Mouse (Mus musculus) ES-Bruce4 (cell line): Measurements from ENCODE around the gene Lect2. TPM values are rescaled to one million over a fixed set of nuclear protein-coding genes. Genes with fewer than 3 reads are reported as not detected.

Source experiments
- H3K27ac ChIP-seq: 2 replicates; pipeline ENCODE4 v1.5.1; 2012; ENCODE audit warnings: low read length, inconsistent platforms; ENCODE audit not compliant: insufficient read depth
- H3K27me3 ChIP-seq: 2 replicates; pipeline ENCODE4 v1.6.1; 2012; ENCODE audit warnings: mild to moderate bottlenecking, low read length, inconsistent platforms; ENCODE audit not compliant: control insufficient read depth, poor library complexity, insufficient read depth, severe bottlenecking
- H3K36me3 ChIP-seq: 2 replicates; pipeline ENCODE4 v1.6.1; 2012; ENCODE audit warnings: inconsistent platforms, mild to moderate bottlenecking, low read length, moderate library complexity; ENCODE audit not compliant: control insufficient read depth, poor library complexity, insufficient read depth, severe bottlenecking
- H3K4me1 ChIP-seq: one replicate; pipeline ENCODE4 v1.8.1; 2011; ENCODE audit warnings: low read length; ENCODE audit not compliant: control insufficient read depth, insufficient read depth
- H3K4me3 ChIP-seq: 2 replicates; pipeline ENCODE4 v1.5.1; 2011; ENCODE audit warnings: low read depth, mild to moderate bottlenecking, low read length
- H3K9ac ChIP-seq: 2 replicates; pipeline ENCODE4 v1.6.1; 2012; ENCODE audit warnings: low read depth, mild to moderate bottlenecking, inconsistent platforms; ENCODE audit not compliant: poor library complexity, severe bottlenecking
- H3K9me3 ChIP-seq: replicated peaks from 2 replicates; pipeline ENCODE4 v1.6.1; 2012; ENCODE audit warnings: mild to moderate bottlenecking, low read length, inconsistent platforms; ENCODE audit not compliant: control insufficient read depth, poor library complexity, insufficient read depth, severe bottlenecking
- CTCF ChIP-seq: IDR thresholded peaks from one replicate; pipeline ENCODE4 v1.8.1; 2011; ENCODE audit warnings: low read depth, low read length
- EP300 ChIP-seq: IDR thresholded peaks from 2 replicates; pipeline ENCODE4 v1.6.1; 2011; ENCODE audit warnings: low read depth, low read length; ENCODE audit not compliant: insufficient read depth
- POLR2A ChIP-seq: IDR thresholded peaks from one replicate; pipeline ENCODE4 v1.8.1; 2011; ENCODE audit warnings: low read length; ENCODE audit not compliant: insufficient read depth
- polyA plus RNA-seq: library from polyadenylated mRNA; stranded (reverse); fragments of >200 nt; gene quantifications from 2 replicates; pipeline ENCODE4 v1.2.4, GENCODE M21; 2011; ENCODE audit warnings: low read depth; ENCODE audit not compliant: missing spikeins, insufficient read depth, insufficient read length

Lect2 gene
- polyA plus RNA-seq, 1 experiment = not detected

GRCm38 (mm10) chr13:56581512-56581911 is 33.2 kb upstream of the Lect2 start:
- no peaks in the 10 kb centered on the region for H3K9me3 ChIP-seq
- no peaks in the 10 kb centered on the region for H3K27me3 ChIP-seq
- no peaks in the 10 kb centered on the region for H3K36me3 ChIP-seq
- H3K4me3 ChIP-seq = no peak overlapping the region
- TF ChIP-seq CTCF (no peak), EP300 (no peak), POLR2A (no peak)
- peak overlapping the region; percentile 70 for H3K27ac ChIP-seq
- H3K9ac ChIP-seq = 0 out of 2 replicates have a peak overlapping the region, but pooled peaks have one; percentile 2
- peaks cover 6% of the 10 kb centered on the region for H3K4me1 ChIP-seq

DNA sequence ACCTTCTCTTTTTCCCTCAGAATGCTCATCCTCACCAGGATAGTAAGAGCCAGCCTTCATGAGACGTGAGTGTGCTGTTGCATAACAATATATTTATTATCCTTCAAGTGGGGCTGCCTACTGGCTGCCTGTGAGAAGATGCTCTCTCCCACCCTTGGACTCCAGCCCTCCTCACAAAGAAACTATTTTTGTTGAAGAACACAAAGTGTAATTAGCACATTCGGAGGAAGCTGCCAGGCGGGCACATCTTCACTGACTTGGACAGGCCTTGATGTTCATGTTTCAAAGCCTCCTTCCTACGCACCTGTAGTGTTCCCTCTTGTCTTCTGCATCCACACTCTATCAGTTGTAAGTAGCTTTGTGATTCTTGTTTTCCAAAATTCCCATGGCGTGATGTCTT is 32.1 kb upstream of the Lect2 start:
- no peak for TF ChIP-seq EP300
- TF ChIP-seq POLR2A = no peak
- no peak for TF ChIP-seq CTCF
- H3K4me3 ChIP-seq = no peak overlapping the region
- H3K27ac ChIP-seq = no peak overlapping the region
- no peaks in the 10 kb centered on the region for H3K36me3 ChIP-seq
- no peaks in the 10 kb centered on the region for H3K27me3 ChIP-seq
- no peaks in the 10 kb centered on the region for H3K9me3 ChIP-seq
- peaks cover 6% of the 10 kb centered on the region for H3K4me1 ChIP-seq
- no peak overlapping the region for H3K9ac ChIP-seq

DNA sequence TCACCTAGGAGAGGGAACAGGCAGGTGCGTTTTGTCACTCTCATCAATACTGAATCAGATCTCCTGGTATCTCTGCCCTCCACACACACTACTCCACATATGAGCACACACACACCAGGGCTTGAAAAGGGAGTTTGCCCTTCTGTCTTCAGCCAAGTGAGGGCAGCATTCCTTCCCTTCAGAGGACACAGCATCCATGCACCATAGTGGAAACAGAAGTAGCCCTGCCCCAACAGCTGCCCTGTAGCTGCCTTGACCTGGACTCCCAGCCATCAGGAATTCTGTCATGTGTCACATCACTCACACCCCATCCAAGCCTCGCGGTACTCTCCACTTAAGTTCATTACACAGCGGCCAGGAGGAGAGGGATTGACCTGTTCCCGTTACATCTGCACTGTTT is 29.8 kb upstream of the Lect2 start:
- Histone ChIP-seq H3K9ac (no peak overlapping the region), H3K9me3 (no peaks in the 10 kb centered on the region), H3K27ac (no peak overlapping the region), H3K4me1 (peaks cover 6% of the 10 kb centered on the region), H3K36me3 (no peaks in the 10 kb centered on the region), H3K4me3 (no peak overlapping the region), H3K27me3 (no peaks in the 10 kb centered on the region)
- peak; percentile 15 for TF ChIP-seq CTCF
- TF ChIP-seq POLR2A = no peak

DNA sequence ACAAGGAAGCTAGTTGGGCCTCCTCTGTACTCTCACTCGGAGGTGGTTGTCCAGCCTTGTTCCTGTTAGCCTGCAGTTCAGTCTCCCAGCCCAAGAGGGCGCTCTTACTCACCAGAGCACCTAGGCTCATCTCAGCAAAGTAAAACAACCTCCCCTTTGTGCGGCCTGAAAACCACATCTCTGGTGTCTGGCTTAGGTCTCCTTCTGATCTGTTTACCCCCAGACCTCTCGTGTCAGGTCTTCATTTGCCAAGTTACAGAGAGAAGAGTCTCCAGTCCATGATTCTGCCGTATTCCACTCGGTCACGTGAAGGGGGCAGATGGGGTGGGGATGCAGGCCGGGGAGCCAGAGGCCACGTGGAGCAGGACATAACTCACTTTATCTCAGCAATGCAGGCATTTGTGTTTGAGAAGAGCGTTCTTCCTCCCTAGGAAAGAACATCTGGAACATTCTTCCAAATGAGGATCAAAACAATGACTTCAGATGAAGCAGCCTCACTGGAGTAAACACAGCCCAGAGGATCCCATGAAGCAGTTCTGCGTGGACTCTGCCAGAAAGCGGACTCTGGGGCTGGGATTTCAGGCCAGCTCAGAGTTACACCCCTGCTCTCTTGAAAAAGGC is 27.5 kb upstream of the Lect2 start:
- H3K9ac ChIP-seq = no peak overlapping the region
- no peaks in the 10 kb centered on the region for H3K4me1 ChIP-seq
- H3K36me3 ChIP-seq = no peaks in the 10 kb centered on the region
- no peak overlapping the region for H3K4me3 ChIP-seq
- H3K27ac ChIP-seq = no peak overlapping the region
- H3K27me3 ChIP-seq = no peaks in the 10 kb centered on the region
- no peaks in the 10 kb centered on the region for H3K9me3 ChIP-seq
- TF ChIP-seq POLR2A (no peak), EP300 (no peak), CTCF (peak; percentile 90)

DNA sequence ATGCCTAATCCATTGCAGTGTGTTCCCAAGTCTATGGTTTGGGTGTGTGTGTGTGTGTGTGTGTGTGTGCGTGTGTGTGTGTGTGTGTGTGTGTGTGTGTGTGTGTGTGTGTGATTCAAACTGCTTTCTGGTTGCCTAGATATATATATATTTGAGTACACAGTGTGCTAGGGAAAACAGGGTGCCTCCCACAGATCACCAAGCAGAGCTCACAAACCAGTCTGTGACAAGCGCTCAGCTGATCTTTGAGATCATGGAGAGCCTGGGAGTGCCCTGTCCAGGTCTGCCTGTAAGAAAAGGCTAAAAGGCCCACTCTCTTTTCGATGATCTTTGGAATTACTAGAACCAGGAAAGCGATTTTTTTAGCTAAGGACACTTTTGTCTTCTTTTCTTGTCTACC is 26.8 kb upstream of the Lect2 start:
- H3K9me3 ChIP-seq = no peaks in the 10 kb centered on the region
- no peak overlapping the region for H3K9ac ChIP-seq
- no peak overlapping the region for H3K27ac ChIP-seq
- H3K4me3 ChIP-seq = no peak overlapping the region
- H3K27me3 ChIP-seq = no peaks in the 10 kb centered on the region
- H3K4me1 ChIP-seq = no peaks in the 10 kb centered on the region
- TF ChIP-seq CTCF (no peak), EP300 (no peak), POLR2A (no peak)
- H3K36me3 ChIP-seq = no peaks in the 10 kb centered on the region

DNA sequence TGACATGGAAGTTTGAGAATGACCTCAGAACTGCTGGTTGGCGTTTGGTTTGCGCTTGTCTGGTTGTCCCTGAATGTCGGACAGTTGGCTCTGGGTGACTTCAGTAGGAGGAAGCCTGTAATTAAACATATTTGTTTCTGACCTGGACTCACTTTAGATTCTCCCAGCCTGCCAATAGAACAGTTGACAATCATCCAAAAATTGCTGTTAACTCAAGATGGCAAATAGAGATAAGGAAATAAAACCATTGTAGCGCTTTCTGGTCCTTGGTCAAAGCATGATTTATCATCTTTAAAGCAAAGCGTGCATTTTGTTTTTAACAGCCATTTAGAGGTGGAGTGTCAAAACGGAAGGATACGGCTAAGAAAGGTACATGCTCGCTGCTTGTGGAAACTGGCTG is 23.3 kb upstream of the Lect2 start:
- no peaks in the 10 kb centered on the region for H3K4me1 ChIP-seq
- H3K36me3 ChIP-seq = no peaks in the 10 kb centered on the region
- no peak overlapping the region for H3K27ac ChIP-seq
- TF ChIP-seq EP300 (no peak), POLR2A (no peak)
- no peaks in the 10 kb centered on the region for H3K27me3 ChIP-seq
- no peak overlapping the region for H3K9ac ChIP-seq
- H3K4me3 ChIP-seq = no peak overlapping the region
- H3K9me3 ChIP-seq = no peaks in the 10 kb centered on the region
